In genomic region chr2:59155428-59155827, GRCm38 (mm10) we compare ENCODE assay signal across 13 mouse cellular contexts.
"Had no signal": no experiment of that assay in that cellular context is flagged by ENCODE, and none has a peak within 500 bp of the region (broad histone marks: within the 10 kb centered on the region; RNA-seq: fewer than 3 reads in every experiment).

No protein-coding gene starts in this region.

- H3K36me3 ChIP-seq: liver, embryonic 13.5 days; midbrain, embryonic 12.5 days; midbrain, embryonic 15.5 days; stomach, embryonic 15.5 days had no signal

- ATAC-seq: midbrain, embryonic 15.5 days had no signal

- H3K27me3 ChIP-seq: liver, embryonic 13.5 days; midbrain, embryonic 12.5 days; midbrain, embryonic 15.5 days; stomach, embryonic 15.5 days had no signal

- H3K9me3 ChIP-seq: liver, embryonic 13.5 days; midbrain, embryonic 12.5 days; midbrain, embryonic 15.5 days; stomach, embryonic 15.5 days had no signal

- H3K4me3 ChIP-seq: liver, embryonic 13.5 days; midbrain, embryonic 12.5 days; midbrain, embryonic 15.5 days; stomach, embryonic 15.5 days had no signal

- H3K27ac ChIP-seq: liver, embryonic 13.5 days; midbrain, embryonic 12.5 days; midbrain, embryonic 15.5 days; stomach, embryonic 15.5 days had no signal

- H3K9ac ChIP-seq: liver, embryonic 13.5 days; midbrain, embryonic 12.5 days; midbrain, embryonic 15.5 days; stomach, embryonic 15.5 days had no signal

- DNase-seq: kidney, postnatal 14 days; kidney, postnatal 4 days; left cerebral cortex, postnatal 4 days; liver, embryonic 13.5 days; lung, adult 2 months; lung, postnatal 14 days; lung, postnatal 4 days; right cerebral cortex, postnatal 14 days; spleen, adult 18-20 months; thymus, postnatal 25 days had no signal

- H3K4me2 ChIP-seq: liver, embryonic 13.5 days; midbrain, embryonic 12.5 days; midbrain, embryonic 15.5 days; stomach, embryonic 15.5 days had no signal
